Mouse (Mus musculus): Measurements from ENCODE around the gene Slc38a7. TPM values are rescaled to one million over a fixed set of nuclear protein-coding genes. Genes with fewer than 3 reads are reported as not detected.
"Not testable (repeated sequence)": the region's sequence is repeated elsewhere in the genome, so short reads cannot be mapped to it uniquely, and the experiment has no call there.

The Slc38a7 gene
- polyA plus RNA-seq, 1 experiment from 2014 or later = 13.8 TPM

GRCm38 (mm10) chr8:95881576-95881975 is 28.2 kb upstream of the Slc38a7 start:
- Histone ChIP-seq H3K4me2 (no peak overlapping the region), H3K27me3 (no peaks in the 10 kb centered on the region), H3K4me1 (peaks cover 12% of the 10 kb centered on the region; the same call in 1 of the 2 replicates), H3K9me3 (no peaks in the 10 kb centered on the region), H3K27ac (no peak overlapping the region), H3K36me3 (peaks cover 12% of the 10 kb centered on the region), H3K9ac (no peak overlapping the region), H3K4me3 (no peak overlapping the region)
- ATAC-seq (ENCODE audit: borderline replicate concordance, extremely low read depth, low FRiP score, low TSS enrichment) = no peak
- WGBS = 76% methylated on average over 3 of the region's 3 CpGs

- no peak overlapping the region for H3K4me3 ChIP-seq
- H3K4me1 ChIP-seq = peaks cover 12% of the 10 kb centered on the region; the same call in 1 of the 2 replicates
- peaks cover 25% of the 10 kb centered on the region for H3K36me3 ChIP-seq
- H3K27me3 ChIP-seq = no peaks in the 10 kb centered on the region
- H3K9ac ChIP-seq = no peak overlapping the region
- no peak overlapping the region for H3K4me2 ChIP-seq
- no peak for ATAC-seq (ENCODE audit: borderline replicate concordance, extremely low read depth, low FRiP score, low TSS enrichment)
- WGBS = 84% methylated on average over 4 of the region's 4 CpGs
- H3K9me3 ChIP-seq = no peaks in the 10 kb centered on the region
- no peak overlapping the region for H3K27ac ChIP-seq
These were observed 26.5 kb upstream of the Slc38a7 start for GRCm38 (mm10) chr8:95879823-95880222.

GRCm38 (mm10) chr8:95878176-95878962 is 25.0 kb upstream of the Slc38a7 start:
- no peaks in the 10 kb centered on the region for H3K9me3 ChIP-seq
- H3K27ac ChIP-seq = no peak overlapping the region
- peaks cover 39% of the 10 kb centered on the region for H3K36me3 ChIP-seq
- ATAC-seq (ENCODE audit: borderline replicate concordance, extremely low read depth, low FRiP score, low TSS enrichment) = no peak; the same call in 1 of the 2 replicates
- no peak overlapping the region for H3K9ac ChIP-seq
- no peaks in the 10 kb centered on the region for H3K27me3 ChIP-seq
- peaks cover 12% of the 10 kb centered on the region; the same call in 1 of the 2 replicates for H3K4me1 ChIP-seq
- H3K4me2 ChIP-seq = peak overlapping the region; percentile 24
- 63% methylated on average over 12 of the region's 12 CpGs for WGBS
- H3K4me3 ChIP-seq = no peak overlapping the region

GRCm38 (mm10) chr8:95875270-95875669 is 21.9 kb upstream of the Slc38a7 start:
- Histone ChIP-seq H3K9me3 (no peaks in the 10 kb centered on the region), H3K4me1 (peaks cover 12% of the 10 kb centered on the region; the same call in 1 of the 2 replicates), H3K27me3 (no peaks in the 10 kb centered on the region), H3K4me3 (no peak overlapping the region), H3K36me3 (peaks cover 66% of the 10 kb centered on the region), H3K27ac (no peak overlapping the region), H3K4me2 (no peak overlapping the region), H3K9ac (no peak overlapping the region)
- 90% methylated on average over 7 of the region's 7 CpGs for WGBS
- ATAC-seq (ENCODE audit: borderline replicate concordance, extremely low read depth, low FRiP score, low TSS enrichment) = no peak

- H3K4me1 ChIP-seq = no peaks in the 10 kb centered on the region
- H3K4me3 ChIP-seq = no peak overlapping the region
- WGBS = 85% methylated on average over 16 of the region's 16 CpGs
- no peak overlapping the region for H3K4me2 ChIP-seq
- H3K27ac ChIP-seq = no peak overlapping the region
- H3K9me3 ChIP-seq = no peaks in the 10 kb centered on the region
- no peak for ATAC-seq (ENCODE audit: borderline replicate concordance, extremely low read depth, low FRiP score, low TSS enrichment)
- H3K36me3 ChIP-seq = peaks cover 86% of the 10 kb centered on the region
- no peaks in the 10 kb centered on the region for H3K27me3 ChIP-seq
- no peak overlapping the region for H3K9ac ChIP-seq
These were observed 18.4 kb upstream of the Slc38a7 start for GRCm38 (mm10) chr8:95871690-95872089.

GRCm38 (mm10) chr8:95864851-95865250 is 11.5 kb upstream of the Slc38a7 start:
- H3K27me3 ChIP-seq; H3K4me1 ChIP-seq; H3K4me2 ChIP-seq; ATAC-seq (ENCODE audit: borderline replicate concordance, extremely low read depth, low FRiP score, low TSS enrichment); H3K4me3 ChIP-seq; H3K9ac ChIP-seq; H3K27ac ChIP-seq; H3K9me3 ChIP-seq: not testable (repeated sequence)
- H3K36me3 ChIP-seq = peaks cover 31% of the 10 kb centered on the region
- 94% methylated on average over 18 of the region's 18 CpGs for WGBS

- H3K9ac ChIP-seq; H3K27me3 ChIP-seq; H3K4me1 ChIP-seq; H3K4me2 ChIP-seq; H3K9me3 ChIP-seq; H3K27ac ChIP-seq; H3K4me3 ChIP-seq; ATAC-seq (ENCODE audit: borderline replicate concordance, extremely low read depth, low FRiP score, low TSS enrichment): not testable (repeated sequence)
- peaks cover 23% of the 10 kb centered on the region for H3K36me3 ChIP-seq
- 68% methylated on average over 10 of the region's 11 CpGs for WGBS
These were observed 10.6 kb upstream of the Slc38a7 start for GRCm38 (mm10) chr8:95863761-95864440.

GRCm38 (mm10) chr8:95854174-95854573 is 835 bp upstream of the Slc38a7 start:
- Histone ChIP-seq H3K36me3 (no peaks in the 10 kb centered on the region), H3K27me3 (no peaks in the 10 kb centered on the region), H3K27ac (peak overlapping the region; percentile 30; the same call in 1 of the 2 replicates), H3K4me2 (no peak overlapping the region), H3K9me3 (no peaks in the 10 kb centered on the region), H3K4me3 (no peak overlapping the region), H3K4me1 (peaks cover 11% of the 10 kb centered on the region), H3K9ac (no peak overlapping the region)
- WGBS = 83% methylated on average over 6 of the region's 6 CpGs
- ATAC-seq (ENCODE audit: borderline replicate concordance, extremely low read depth, low FRiP score, low TSS enrichment) = no peak

GRCm38 (mm10) chr8:95852290-95852689 is 1.0 kb downstream of the Slc38a7 start:
- 47% methylated on average over 4 of the region's 4 CpGs for WGBS
- Histone ChIP-seq H3K4me1 (peaks cover 11% of the 10 kb centered on the region), H3K27me3 (no peaks in the 10 kb centered on the region), H3K9me3 (no peaks in the 10 kb centered on the region), H3K27ac (peak overlapping the region; percentile 37; the same call in 1 of the 2 replicates), H3K9ac (peak overlapping the region; percentile 70; the same call in 1 of the 2 replicates), H3K4me3 (peak overlapping the region; percentile 62), H3K36me3 (no peaks in the 10 kb centered on the region), H3K4me2 (peak overlapping the region; percentile 84)
- peak; percentile 60 for ATAC-seq (ENCODE audit: borderline replicate concordance, extremely low read depth, low FRiP score, low TSS enrichment)

GRCm38 (mm10) chr8:95850326-95850725 is 3.0 kb downstream of the Slc38a7 start:
- no peak for ATAC-seq (ENCODE audit: borderline replicate concordance, extremely low read depth, low FRiP score, low TSS enrichment)
- WGBS = 85% methylated on average over 2 of the region's 2 CpGs
- Histone ChIP-seq H3K9me3 (no peaks in the 10 kb centered on the region), H3K27me3 (no peaks in the 10 kb centered on the region), H3K27ac (no peak overlapping the region), H3K36me3 (no peaks in the 10 kb centered on the region), H3K9ac (no peak overlapping the region), H3K4me1 (peaks cover 11% of the 10 kb centered on the region), H3K4me2 (no peak overlapping the region), H3K4me3 (no peak overlapping the region)

GRCm38 (mm10) chr8:95848734-95849464 is 4.4 kb downstream of the Slc38a7 start:
- WGBS = 88% methylated on average over 19 of the region's 19 CpGs
- no peak overlapping the region for H3K4me2 ChIP-seq
- no peak overlapping the region for H3K9ac ChIP-seq
- peaks cover 11% of the 10 kb centered on the region for H3K4me1 ChIP-seq
- H3K9me3 ChIP-seq = no peaks in the 10 kb centered on the region
- H3K27ac ChIP-seq = no peak overlapping the region
- no peaks in the 10 kb centered on the region for H3K27me3 ChIP-seq
- no peaks in the 10 kb centered on the region for H3K36me3 ChIP-seq
- H3K4me3 ChIP-seq = no peak overlapping the region
- no peak for ATAC-seq (ENCODE audit: borderline replicate concordance, extremely low read depth, low FRiP score, low TSS enrichment)

All from lung, embryonic 15.5 days (tissue).